8 mouse cellular contexts compared by ENCODE assay signal in genomic region chr10:43451848-43452662, GRCm38 (mm10). TPM values are rescaled to one million over a fixed set of nuclear protein-coding genes. Genes with fewer than 3 reads are reported as not detected.
DNase-seq lines count a peak whose midpoint lies in the region; ATAC-seq lines count a peak whose summit lies in the region.

No protein-coding gene starts in this region.

- H3K9me3 ChIP-seq in hindbrain, embryonic 15.5 days, result no peaks in the 10 kb centered on the region

- peak overlapping the region; percentile 19; the same call in 1 of the 2 replicates for H3K4me3 ChIP-seq in hindbrain, embryonic 15.5 days

- H3K9ac ChIP-seq in hindbrain, embryonic 15.5 days, result peak overlapping the region; percentile 19; the same call in 1 of the 2 replicates

- no peaks in the 10 kb centered on the region for H3K36me3 ChIP-seq in hindbrain, embryonic 15.5 days

- DNase-seq in T-cell, adult 2 months (ENCODE audit: low spot score), result peak; percentile 51
- DNase-seq in cerebellum, postnatal 36 days, result peak; percentile 75 to 82
- DNase-seq in frontal cortex, postnatal 36 days (ENCODE audit: low spot score in 2 of 2), result peak; percentile 76 to 87
- DNase-seq in left cerebral cortex, adult 11 months (ENCODE audit: low spot score), result peak; percentile 63
- DNase-seq in lung, postnatal 36 days, result peak; percentile 88
- DNase-seq in retina, postnatal 7 days (ENCODE audit: low read depth, low spot score), result peak; percentile 60
- peak; percentile 27 for DNase-seq in urinary bladder, adult 2 months (ENCODE audit: low spot score)

- H3K27ac ChIP-seq in hindbrain, embryonic 15.5 days (replicated peaks), result no peak overlapping the region

- ATAC-seq in hindbrain, embryonic 15.5 days (ENCODE audit: low FRiP score, low read depth), result peak; percentile 94

- H3K4me2 ChIP-seq in hindbrain, embryonic 15.5 days, result peak overlapping the region; percentile 50

- H3K4me1 ChIP-seq in hindbrain, embryonic 15.5 days (replicated peaks), result peaks cover 14% of the 10 kb centered on the region

- 23% methylated on average over 16 of the region's 16 CpGs for WGBS in hindbrain, embryonic 15.5 days

- H3K27me3 ChIP-seq in hindbrain, embryonic 15.5 days, result no peaks in the 10 kb centered on the region

RNA-seq across cellular contexts. Expression of gene Bend3, which starts 26.6 kb away (rescaled TPM):
- polyA plus RNA-seq in hindbrain, embryonic 15.5 days (2015; fragmentation: Nextera tagmentation; extraction: Ambion mirVana), result 3.6 and 4.3 TPM in 2 replicates
- 2.9 and 3.5 TPM in 2 replicates for polyA plus RNA-seq in urinary bladder, adult 2 months (2012; rRNA removed)

Comparison
In these comparisons a context has a peak if more than half of its experiments do, and no peak if none do; other contexts are left out.
1. DNase-seq: peak in every context shown above with its lines; median percentile 88 in lung, postnatal 36 days; 82 in frontal cortex, postnatal 36 days; 78 in cerebellum, postnatal 36 days; 63 in left cerebral cortex, adult 11 months; 60 in retina, postnatal 7 days; 51 in T-cell, adult 2 months; 27 in urinary bladder, adult 2 months.